Mouse (Mus musculus): ENCODE results near the gene Slc7a5. TPM values are rescaled to one million over a fixed set of nuclear protein-coding genes. Genes with fewer than 3 reads are reported as not detected.

Slc7a5 gene
- polyA plus RNA-seq, 1 experiment from 2014 or later: 18.4 TPM

- no peak for ATAC-seq (replicated peaks; ENCODE audit: insufficient number of reproducible peaks, low FRiP score, low TSS enrichment)
- 81% methylated on average over 14 of the region's 14 CpGs for WGBS (ENCODE audit: insufficient replicate concordance)
- no peaks in the 10 kb centered on the region for H3K9me3 ChIP-seq (replicated peaks; ENCODE audit: control insufficient read depth, low read length)
Observed at GRCm38 (mm10) chr8:121932668-121933520, 25.4 kb upstream of the Slc7a5 start.

GRCm38 (mm10) chr8:121932026-121932667 lies 24.7 kb upstream of the Slc7a5 start:
- Histone ChIP-seq H3K4me1 (ENCODE audit: control insufficient read depth, insufficient read depth, low read length) (0 out of 2 replicates have a peak, but pooled peaks cover 3% of the 10 kb centered on the region), H3K9ac (ENCODE audit: low read depth, low read length) (no peak overlapping the region), H3K9me3 (replicated peaks; ENCODE audit: control insufficient read depth, low read length) (no peaks in the 10 kb centered on the region), H3K27ac (ENCODE audit: low read depth, low read length) (no peak overlapping the region), H3K4me2 (no peak overlapping the region), H3K4me3 (ENCODE audit: low read depth, low read length) (no peak overlapping the region), H3K27me3 (ENCODE audit: control insufficient read depth, insufficient read depth, low read length) (no peaks in the 10 kb centered on the region), H3K36me3 (ENCODE audit: control insufficient read depth, insufficient read depth, low read length) (no peaks in the 10 kb centered on the region)
- WGBS (ENCODE audit: insufficient replicate concordance): 65% methylated on average over 12 of the region's 12 CpGs
- no peak for ATAC-seq (replicated peaks; ENCODE audit: insufficient number of reproducible peaks, low FRiP score, low TSS enrichment)

More at GRCm38 (mm10) chr8:121932668-121933520, 25.4 kb upstream of the Slc7a5 start:
- no peaks in the 10 kb centered on the region for H3K27me3 ChIP-seq (ENCODE audit: control insufficient read depth, insufficient read depth, low read length)
- no peak overlapping the region for H3K9ac ChIP-seq (ENCODE audit: low read depth, low read length)
- no peak overlapping the region for H3K4me2 ChIP-seq
- no peaks in the 10 kb centered on the region for H3K36me3 ChIP-seq (ENCODE audit: control insufficient read depth, insufficient read depth, low read length)
- H3K27ac ChIP-seq (ENCODE audit: low read depth, low read length): no peak overlapping the region
- 0 out of 2 replicates have a peak, but pooled peaks cover 3% of the 10 kb centered on the region for H3K4me1 ChIP-seq (ENCODE audit: control insufficient read depth, insufficient read depth, low read length)
- H3K4me3 ChIP-seq (ENCODE audit: low read depth, low read length): no peak overlapping the region

- no peak for ATAC-seq (replicated peaks; ENCODE audit: insufficient number of reproducible peaks, low FRiP score, low TSS enrichment)
- H3K36me3 ChIP-seq (ENCODE audit: control insufficient read depth, insufficient read depth, low read length): no peaks in the 10 kb centered on the region
- H3K9me3 ChIP-seq (replicated peaks; ENCODE audit: control insufficient read depth, low read length): no peaks in the 10 kb centered on the region
- H3K4me2 ChIP-seq: no peak overlapping the region
- no peaks in the 10 kb centered on the region for H3K27me3 ChIP-seq (ENCODE audit: control insufficient read depth, insufficient read depth, low read length)
- H3K4me3 ChIP-seq (ENCODE audit: low read depth, low read length): no peak overlapping the region
- 0 out of 2 replicates have a peak, but pooled peaks cover 3% of the 10 kb centered on the region for H3K4me1 ChIP-seq (ENCODE audit: control insufficient read depth, insufficient read depth, low read length)
- no peak overlapping the region for H3K9ac ChIP-seq (ENCODE audit: low read depth, low read length)
- no peak overlapping the region for H3K27ac ChIP-seq (ENCODE audit: low read depth, low read length)
- 75% methylated on average over 7 of the region's 7 CpGs for WGBS (ENCODE audit: insufficient replicate concordance)
Observed at GRCm38 (mm10) chr8:121931571-121931970, 24.1 kb upstream of the Slc7a5 start.

- Histone ChIP-seq H3K27me3 (ENCODE audit: control insufficient read depth, insufficient read depth, low read length) (no peaks in the 10 kb centered on the region), H3K27ac (ENCODE audit: low read depth, low read length) (no peak overlapping the region), H3K4me1 (ENCODE audit: control insufficient read depth, insufficient read depth, low read length) (0 out of 2 replicates have a peak, but pooled peaks cover 3% of the 10 kb centered on the region), H3K4me2 (no peak overlapping the region), H3K4me3 (ENCODE audit: low read depth, low read length) (no peak overlapping the region), H3K9me3 (replicated peaks; ENCODE audit: control insufficient read depth, low read length) (no peaks in the 10 kb centered on the region), H3K36me3 (ENCODE audit: control insufficient read depth, insufficient read depth, low read length) (no peaks in the 10 kb centered on the region), H3K9ac (ENCODE audit: low read depth, low read length) (no peak overlapping the region)
- ATAC-seq (replicated peaks; ENCODE audit: insufficient number of reproducible peaks, low FRiP score, low TSS enrichment): no peak
- WGBS (ENCODE audit: insufficient replicate concordance): 78% methylated on average over 4 of the region's 4 CpGs
Observed at GRCm38 (mm10) chr8:121930047-121930446, 22.6 kb upstream of the Slc7a5 start.

GRCm38 (mm10) chr8:121927316-121927715 lies 19.8 kb upstream of the Slc7a5 start:
- Histone ChIP-seq H3K4me2 (no peak overlapping the region), H3K27me3 (ENCODE audit: control insufficient read depth, insufficient read depth, low read length) (no peaks in the 10 kb centered on the region), H3K4me1 (ENCODE audit: control insufficient read depth, insufficient read depth, low read length) (0 out of 2 replicates have a peak, but pooled peaks cover under 1% of the 10 kb centered on the region), H3K36me3 (ENCODE audit: control insufficient read depth, insufficient read depth, low read length) (no peaks in the 10 kb centered on the region), H3K9me3 (replicated peaks; ENCODE audit: control insufficient read depth, low read length) (no peaks in the 10 kb centered on the region), H3K27ac (ENCODE audit: low read depth, low read length) (no peak overlapping the region), H3K4me3 (ENCODE audit: low read depth, low read length) (no peak overlapping the region), H3K9ac (ENCODE audit: low read depth, low read length) (no peak overlapping the region)
- ATAC-seq (replicated peaks; ENCODE audit: insufficient number of reproducible peaks, low FRiP score, low TSS enrichment): 0 out of 2 replicates have a peak, but pooled peaks have one; percentile 23
- 25% methylated on average over 8 of the region's 8 CpGs for WGBS (ENCODE audit: insufficient replicate concordance)

- 63% methylated on average over 8 of the region's 8 CpGs for WGBS (ENCODE audit: insufficient replicate concordance)
- H3K27ac ChIP-seq (ENCODE audit: low read depth, low read length): no peak overlapping the region
- no peaks in the 10 kb centered on the region for H3K9me3 ChIP-seq (replicated peaks; ENCODE audit: control insufficient read depth, low read length)
- H3K9ac ChIP-seq (ENCODE audit: low read depth, low read length): no peak overlapping the region
- H3K36me3 ChIP-seq (ENCODE audit: control insufficient read depth, insufficient read depth, low read length): no peaks in the 10 kb centered on the region
- ATAC-seq (replicated peaks; ENCODE audit: insufficient number of reproducible peaks, low FRiP score, low TSS enrichment): no peak
- no peaks in the 10 kb centered on the region for H3K27me3 ChIP-seq (ENCODE audit: control insufficient read depth, insufficient read depth, low read length)
- peaks cover 2% of the 10 kb centered on the region; the same call in 1 of the 2 replicates for H3K4me1 ChIP-seq (ENCODE audit: control insufficient read depth, insufficient read depth, low read length)
- H3K4me3 ChIP-seq (ENCODE audit: low read depth, low read length): no peak overlapping the region
- H3K4me2 ChIP-seq: no peak overlapping the region
Observed at GRCm38 (mm10) chr8:121926266-121926665, 18.8 kb upstream of the Slc7a5 start.

- H3K36me3 ChIP-seq (ENCODE audit: control insufficient read depth, insufficient read depth, low read length): no peaks in the 10 kb centered on the region
- ATAC-seq (replicated peaks; ENCODE audit: insufficient number of reproducible peaks, low FRiP score, low TSS enrichment): no peak
- H3K4me1 ChIP-seq (ENCODE audit: control insufficient read depth, insufficient read depth, low read length): peaks cover 2% of the 10 kb centered on the region; the same call in 1 of the 2 replicates
- H3K9me3 ChIP-seq (replicated peaks; ENCODE audit: control insufficient read depth, low read length): no peaks in the 10 kb centered on the region
- no peak overlapping the region for H3K4me2 ChIP-seq
- H3K9ac ChIP-seq (ENCODE audit: low read depth, low read length): no peak overlapping the region
- WGBS (ENCODE audit: insufficient replicate concordance): 29% methylated on average over 10 of the region's 10 CpGs
- no peak overlapping the region for H3K27ac ChIP-seq (ENCODE audit: low read depth, low read length)
- H3K4me3 ChIP-seq (ENCODE audit: low read depth, low read length): no peak overlapping the region
- H3K27me3 ChIP-seq (ENCODE audit: control insufficient read depth, insufficient read depth, low read length): no peaks in the 10 kb centered on the region
Observed at GRCm38 (mm10) chr8:121925624-121926023, 18.1 kb upstream of the Slc7a5 start.

GRCm38 (mm10) chr8:121924681-121925080 lies 17.2 kb upstream of the Slc7a5 start:
- H3K4me2 ChIP-seq: no peak overlapping the region
- WGBS (ENCODE audit: insufficient replicate concordance): 79% methylated on average over 5 of the region's 5 CpGs
- H3K27ac ChIP-seq (ENCODE audit: low read depth, low read length): no peak overlapping the region
- no peak overlapping the region for H3K4me3 ChIP-seq (ENCODE audit: low read depth, low read length)
- no peaks in the 10 kb centered on the region for H3K27me3 ChIP-seq (ENCODE audit: control insufficient read depth, insufficient read depth, low read length)
- H3K36me3 ChIP-seq (ENCODE audit: control insufficient read depth, insufficient read depth, low read length): no peaks in the 10 kb centered on the region
- no peaks in the 10 kb centered on the region for H3K9me3 ChIP-seq (replicated peaks; ENCODE audit: control insufficient read depth, low read length)
- no peak overlapping the region for H3K9ac ChIP-seq (ENCODE audit: low read depth, low read length)
- H3K4me1 ChIP-seq (ENCODE audit: control insufficient read depth, insufficient read depth, low read length): peaks cover 4% of the 10 kb centered on the region; the same call in 1 of the 2 replicates
- ATAC-seq (replicated peaks; ENCODE audit: insufficient number of reproducible peaks, low FRiP score, low TSS enrichment): no peak
